Mouse (Mus musculus) kidney, adult 2 months (tissue): ENCODE results near the gene Rnf216. TPM values are rescaled to one million over a fixed set of nuclear protein-coding genes. Genes with fewer than 3 reads are reported as not detected.

ENCODE experiments used
- DNase-seq: peaks from one replicate; pipeline ENCODE4 v3.0.0; 2021
- H3K27ac ChIP-seq: fragments of 200-500 bp; 2 replicates; pipeline ENCODE4 v1.5.1; 2012; ENCODE audit warnings: low read depth, low read length, control low read depth, inconsistent platforms; ENCODE audit not compliant: insufficient read depth
- H3K27me3 ChIP-seq: fragments of 200-500 bp; replicated peaks from 2 replicates; pipeline ENCODE4 v1.6.1; 2012; ENCODE audit warnings: mild to moderate bottlenecking, moderate library complexity, low read length, inconsistent platforms; ENCODE audit not compliant: control insufficient read depth, insufficient read depth
- H3K36me3 ChIP-seq: fragments of 200-500 bp; 2 replicates; pipeline ENCODE4 v1.6.1; 2012; ENCODE audit warnings: mild to moderate bottlenecking, moderate library complexity, low read length, inconsistent platforms; ENCODE audit not compliant: control insufficient read depth, insufficient read depth
- H3K4me1 ChIP-seq: fragments of 200-500 bp; 2 replicates; pipeline ENCODE4 v1.6.1; 2011; ENCODE audit warnings: low read length; ENCODE audit not compliant: control insufficient read depth, insufficient read depth
- H3K4me3 ChIP-seq: fragments of 200-500 bp; 2 replicates; pipeline ENCODE4 v1.5.1; 2011; ENCODE audit warnings: mild to moderate bottlenecking, low read depth, low read length, control low read depth; ENCODE audit not compliant: insufficient read depth
- CTCF ChIP-seq: fragments of 200-500 bp; conservative IDR thresholded peaks from 2 replicates; pipeline ENCODE4 v1.5.1; 2011; ENCODE audit warnings: low read depth, mild to moderate bottlenecking, control low read depth, low read length, moderate library complexity, mixed read lengths; ENCODE audit not compliant: insufficient read depth, insufficient read length
- POLR2A ChIP-seq: fragments of 200-500 bp; IDR thresholded peaks from one replicate; pipeline ENCODE4 v1.6.1; 2011; ENCODE audit warnings: low read depth, low read length, control low read depth
- WGBS: fragments of 180-500 bp; shearing (Covaris S2); methylation state at CpG from one replicate; pipeline ENCODE4 v1.1.7; 2018; 5-methylcytosine and 5-hydroxymethylcytosine counted together
- polyA plus RNA-seq: library from polyadenylated mRNA; depleted of rRNA; stranded (reverse); fragments of >200 nt; gene quantifications from 2 replicates; pipeline ENCODE4 v1.2.3, GENCODE M21; 2012

The Rnf216 gene
- polyA plus RNA-seq, 1 experiment: 22.7 TPM

DNA sequence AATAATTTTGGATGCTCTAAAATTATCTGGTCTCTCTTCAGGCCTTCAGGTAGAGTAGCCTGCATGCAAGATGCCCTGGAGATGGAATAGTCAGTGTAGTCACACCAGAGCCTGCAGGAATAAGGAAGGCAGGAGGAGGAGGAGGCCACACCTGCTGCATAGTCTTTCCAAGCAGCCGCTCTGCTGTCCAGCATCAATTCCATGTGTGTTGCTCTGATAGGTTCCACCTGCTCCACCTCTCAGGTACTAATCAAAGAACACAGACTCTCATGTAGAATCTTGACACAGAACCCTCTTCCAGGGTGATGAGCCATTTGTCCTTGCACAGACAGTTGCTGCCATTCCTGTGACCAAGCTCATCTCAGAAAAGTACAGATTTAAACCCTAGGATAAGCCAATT lies 52.8 kb downstream of the Rnf216 start:
- Histone ChIP-seq H3K27me3 (no peaks in the 10 kb centered on the region), H3K4me3 (no peak overlapping the region), H3K4me1 (peaks cover 4% of the 10 kb centered on the region; the same call in 1 of the 2 replicates), H3K27ac (no peak overlapping the region), H3K36me3 (peaks cover 8% of the 10 kb centered on the region; the same call in 1 of the 2 replicates)
- TF ChIP-seq CTCF (no peak), POLR2A (no peak)
- DNase-seq: no peak
- 86% methylated on average over 1 of the region's 1 CpGs for WGBS

- Histone ChIP-seq H3K4me3 (no peak overlapping the region), H3K4me1 (peaks cover 4% of the 10 kb centered on the region; the same call in 1 of the 2 replicates), H3K27ac (peak overlapping the region; percentile 41; the same call in 1 of the 2 replicates), H3K36me3 (peaks cover 6% of the 10 kb centered on the region; the same call in 1 of the 2 replicates), H3K27me3 (no peaks in the 10 kb centered on the region)
- no peak for DNase-seq
- no peak for TF ChIP-seq CTCF
- no peak for TF ChIP-seq POLR2A
Measured at GRCm38 (mm10) chr5:143059182-143059581, 53.6 kb downstream of the Rnf216 start.

DNA sequence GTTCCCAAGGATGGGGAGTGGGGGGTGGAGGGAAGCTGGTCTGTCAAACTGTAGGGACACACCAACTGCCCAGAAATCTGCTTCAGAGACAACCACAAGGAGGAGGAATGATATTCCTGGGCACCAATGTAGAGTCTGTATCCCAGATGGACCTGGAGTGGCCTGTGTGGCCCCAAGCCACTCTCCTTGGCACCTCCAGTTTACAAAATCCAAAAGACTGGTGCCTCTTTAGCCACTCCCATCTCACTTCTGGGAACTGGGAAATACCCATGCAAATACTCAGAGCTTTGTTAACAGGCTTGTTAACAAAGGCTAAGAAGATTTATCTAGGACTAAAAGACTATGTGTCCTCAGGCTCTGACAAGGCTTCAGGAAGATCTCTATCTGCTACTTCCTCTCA lies 54.1 kb downstream of the Rnf216 start:
- no peaks in the 10 kb centered on the region for H3K27me3 ChIP-seq
- peaks cover 4% of the 10 kb centered on the region; the same call in 1 of the 2 replicates for H3K4me1 ChIP-seq
- peaks cover 6% of the 10 kb centered on the region; the same call in 1 of the 2 replicates for H3K36me3 ChIP-seq
- H3K27ac ChIP-seq: no peak overlapping the region
- H3K4me3 ChIP-seq: no peak overlapping the region
- no peak for DNase-seq
- TF ChIP-seq POLR2A (no peak), CTCF (no peak)

- no peak overlapping the region for H3K4me3 ChIP-seq
- no peak overlapping the region for H3K27ac ChIP-seq
- H3K36me3 ChIP-seq: peaks cover 6% of the 10 kb centered on the region; the same call in 1 of the 2 replicates
- peaks cover 4% of the 10 kb centered on the region; the same call in 1 of the 2 replicates for H3K4me1 ChIP-seq
- WGBS: 72% methylated on average over 2 of the region's 2 CpGs
- TF ChIP-seq CTCF: no peak
- no peaks in the 10 kb centered on the region for H3K27me3 ChIP-seq
- DNase-seq: no peak
Measured at GRCm38 (mm10) chr5:143058208-143058607, 54.6 kb downstream of the Rnf216 start.

DNA sequence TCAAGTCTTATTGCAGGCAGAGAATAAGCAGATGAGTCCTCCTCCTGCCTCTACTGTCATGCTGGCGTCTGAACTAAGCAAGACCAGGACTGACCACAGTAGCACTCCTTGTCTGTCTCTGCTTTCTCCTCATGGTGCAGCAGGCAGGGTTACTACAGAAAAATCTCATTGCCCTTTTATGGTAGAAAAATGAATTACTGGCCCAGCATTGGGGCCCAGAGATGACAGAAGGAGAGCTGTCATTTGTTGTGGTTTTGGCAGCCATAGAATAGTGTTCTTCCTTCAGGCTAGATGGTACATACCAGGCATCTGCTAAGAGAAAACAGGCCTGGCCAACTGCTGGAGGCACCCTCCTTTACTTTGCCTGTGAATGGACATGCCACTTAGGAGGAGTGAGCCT lies 55.0 kb downstream of the Rnf216 start:
- Histone ChIP-seq H3K36me3 (peaks cover 3% of the 10 kb centered on the region; the same call in 1 of the 2 replicates), H3K4me3 (no peak overlapping the region), H3K4me1 (peaks cover 4% of the 10 kb centered on the region; the same call in 1 of the 2 replicates), H3K27me3 (no peaks in the 10 kb centered on the region), H3K27ac (no peak overlapping the region)
- TF ChIP-seq CTCF: no peak
- no peak for TF ChIP-seq POLR2A
- DNase-seq: no peak
- WGBS: 82% methylated on average over 1 of the region's 1 CpGs

GRCm38 (mm10) chr5:143056191-143056880 lies 56.5 kb downstream of the Rnf216 start:
- H3K27me3 ChIP-seq: no peaks in the 10 kb centered on the region
- peaks cover under 1% of the 10 kb centered on the region; the same call in 1 of the 2 replicates for H3K4me1 ChIP-seq
- no peak overlapping the region for H3K4me3 ChIP-seq
- DNase-seq: peak; percentile 82
- 35% methylated on average over 4 of the region's 4 CpGs for WGBS
- peak overlapping the region; percentile 86 for H3K27ac ChIP-seq
- TF ChIP-seq CTCF: no peak
- TF ChIP-seq POLR2A: no peak
- 0 out of 2 replicates have a peak, but pooled peaks cover 2% of the 10 kb centered on the region for H3K36me3 ChIP-seq

DNA sequence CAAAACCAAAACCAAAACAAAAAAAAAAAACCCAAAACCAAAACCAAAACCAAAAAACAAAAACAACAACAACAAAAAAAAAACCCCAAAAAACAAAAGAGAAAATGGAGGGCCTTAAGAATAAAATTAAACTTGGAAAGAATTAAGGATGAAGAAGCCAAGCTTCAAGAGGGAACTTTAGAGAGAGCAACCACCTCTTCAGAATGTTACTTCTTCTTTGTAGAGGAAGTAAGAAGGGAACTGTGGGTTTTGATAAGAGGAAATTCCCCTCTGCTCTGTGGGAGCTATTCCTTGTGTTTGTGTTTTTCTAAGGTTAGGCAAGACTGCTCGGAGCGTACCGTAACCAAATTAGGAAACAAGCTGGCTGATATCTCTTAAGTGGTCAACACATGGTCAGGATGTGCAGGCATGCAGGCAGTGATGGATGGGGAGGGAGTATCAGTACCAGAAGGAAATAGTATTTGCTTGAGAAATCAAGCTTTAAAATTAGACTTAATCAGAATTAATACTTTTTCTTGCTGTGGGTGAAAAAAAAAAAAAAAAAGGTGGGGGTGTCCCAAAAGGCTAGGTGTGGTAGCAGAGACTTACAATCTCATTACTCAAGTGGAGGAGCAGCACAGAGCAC lies 57.2 kb downstream of the Rnf216 start:
- TF ChIP-seq CTCF (no peak), POLR2A (no peak)
- H3K36me3 ChIP-seq: 0 out of 2 replicates have a peak, but pooled peaks cover 2% of the 10 kb centered on the region
- no peak overlapping the region for H3K4me3 ChIP-seq
- WGBS: 44% methylated on average over 3 of the region's 3 CpGs
- no peaks in the 10 kb centered on the region for H3K27me3 ChIP-seq
- DNase-seq: peak; percentile 81
- H3K4me1 ChIP-seq: no peaks in the 10 kb centered on the region; the same call in 1 of the 2 replicates
- peak overlapping the region; percentile 86 for H3K27ac ChIP-seq
